Mouse (Mus musculus) duodenum, adult 2 months (tissue): ENCODE results near the gene Nms. TPM values are rescaled to one million over a fixed set of nuclear protein-coding genes. Genes with fewer than 3 reads are reported as not detected.

Experiments used
- polyA plus RNA-seq: library from polyadenylated mRNA; depleted of rRNA; stranded (reverse); fragments of >200 nt; gene quantifications from 2 replicates; pipeline ENCODE4 v1.2.3, GENCODE M21; 2012; ENCODE audit warnings: low replicate concordance; rRNA removed

The Nms gene
- polyA plus RNA-seq: not detected in 2 replicates

GRCm38 (mm10) chr1:38938849-38939248 lies at the start of gene Nms:
Gene Nms (plus strand): TSS chr1:38939149.

DNA sequence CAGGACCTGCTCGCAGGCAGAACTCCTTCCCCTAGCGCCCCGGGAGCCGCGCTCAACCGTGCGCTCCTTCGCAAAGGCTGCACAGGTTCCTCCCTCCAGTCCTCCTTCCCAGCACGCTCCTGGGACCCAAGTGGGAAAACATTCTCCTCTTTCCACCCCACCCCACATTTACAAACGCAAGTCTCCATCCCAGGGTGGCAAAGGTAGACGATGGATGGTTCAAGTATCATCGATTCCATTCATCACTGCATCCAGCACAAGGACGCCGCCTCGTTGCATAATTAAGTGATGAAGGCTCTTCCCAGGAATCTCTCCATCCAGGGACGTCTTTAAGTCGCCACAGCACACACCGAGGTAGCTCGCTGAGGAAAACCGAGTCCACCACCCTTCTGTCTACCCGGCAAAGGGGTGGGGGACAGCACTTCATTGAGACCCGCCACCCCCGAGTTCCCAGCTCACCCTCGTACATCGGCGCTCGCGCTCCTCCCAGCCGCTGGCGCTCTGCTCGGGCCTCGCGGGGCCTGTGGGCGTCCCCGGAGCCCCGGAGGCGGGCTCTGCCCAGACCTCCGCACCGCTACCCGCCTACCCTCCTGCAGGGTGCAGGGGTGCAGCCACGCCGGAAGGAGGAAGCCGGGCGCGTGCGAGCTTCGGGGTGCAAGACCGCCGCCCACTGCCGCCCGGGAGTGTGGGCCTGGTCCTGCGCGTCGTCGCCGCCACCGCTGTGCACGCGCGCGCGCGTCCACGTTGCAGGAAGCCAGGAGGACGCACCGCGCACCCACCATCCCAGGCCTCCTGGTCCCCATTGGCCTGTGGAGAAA lies 41.3 kb upstream of the Nms start, which contains the start of gene Chst10:
Gene Chst10 (minus strand): TSS at position 731 of the 818 bp plus-strand sequence.

GRCm38 (mm10) chr1:38985308-38985707 lies 46.4 kb downstream of the Nms start, which contains the start of gene Pdcl3:
Gene Pdcl3 (plus strand): TSS chr1:38985608.

Other genes starting within 250 kb of the Nms start
- gene Lonrf2, start 102.4 kb upstream of the Nms start, polyA plus RNA-seq: 0.08 and 0.16 TPM in 2 replicates
- 0.15 and 0.27 TPM in 2 replicates for gene Chst10, start 41.0 kb upstream of the Nms start, polyA plus RNA-seq
- gene Pdcl3, start 46.5 kb downstream of the Nms start, polyA plus RNA-seq: 15.6 and 25.0 TPM in 2 replicates